Mouse (Mus musculus) kidney, adult 9 months (tissue): ENCODE measurements at regions not wholly inside any gene's neighbourhood (a gene's known extent, or its start where the extent isn't known, plus 50 kb on each side); places are given as distances from the start of the nearest gene placed in this dataset.
A peak's percentile ranks its signal among the peaks of the same experiment; 100 is the strongest.

Experiments used
- DNase-seq: peaks from one replicate; pipeline ENCODE4 v3.0.0; 2022

GRCm38 (mm10) chr4:84805431-84805830 is 78.7 kb upstream of the Cntln start:
- no peak for DNase-seq

- no peak for DNase-seq
Measured at GRCm38 (mm10) chr4:84793156-84793919, 90.8 kb upstream of the Cntln start.

- no peak for DNase-seq
Measured at GRCm38 (mm10) chr4:84786583-84786982, 97.5 kb upstream of the Cntln start.

- DNase-seq: peak; percentile 84
Measured at GRCm38 (mm10) chr4:84768161-84768560, 93.1 kb upstream of the Bnc2 start.

GRCm38 (mm10) chr4:84766708-84767425 is 91.8 kb upstream of the Bnc2 start:
- no peak for DNase-seq

GRCm38 (mm10) chr4:84757172-84757571 is 82.1 kb upstream of the Bnc2 start:
- DNase-seq: no peak

GRCm38 (mm10) chr4:84752613-84753185 is 77.6 kb upstream of the Bnc2 start:
- DNase-seq: no peak

- DNase-seq: no peak
Measured at GRCm38 (mm10) chr4:84741301-84741700, 66.2 kb upstream of the Bnc2 start.

- DNase-seq: no peak
Measured at GRCm38 (mm10) chr4:84740816-84741215, 65.7 kb upstream of the Bnc2 start.
